Mouse (Mus musculus): ENCODE measurements around the gene Rbm4.

- TF ChIP-seq EP300 (IDR thresholded peaks at IDR 0.05; ENCODE audit: low read depth) (no peak), CTCF (IDR thresholded peaks at IDR 0.05; ENCODE audit: low read depth) (peak; percentile 10; the same call in 1 of the 2 replicates)
Observed at GRCm38 (mm10) chr19:4762876-4763275, 30.8 kb downstream of the Rbm4 start.
